Mouse (Mus musculus): ENCODE measurements around the gene Prox1.

Gene Prox1

GRCm38 (mm10) chr1:190085703-190086102 lies 84.8 kb downstream of the Prox1 start:
- in situ Hi-C loops (cut with MboI, MseI), result no loop called here

GRCm38 (mm10) chr1:190079643-190080275 lies 90.8 kb downstream of the Prox1 start:
- in situ Hi-C loops (cut with MboI, MseI), result no loop called here

- in situ Hi-C loops (cut with MboI, MseI), result no loop called here
Measured at GRCm38 (mm10) chr1:190076601-190077000, 93.9 kb downstream of the Prox1 start.

Measured in T-helper 17 cell (primary cell).